Mouse (Mus musculus) MEL (cell line): ENCODE data around the gene Mavs. TPM values are rescaled to one million over a fixed set of nuclear protein-coding genes. Genes with fewer than 3 reads are reported as not detected.
A peak's percentile ranks its signal among the peaks of the same experiment; 100 is the strongest.

Experiments
- DNase-seq: peaks from one replicate; pipeline ENCODE4 v3.0.0; 2011; ENCODE audit warnings: low read depth, low spot score
- H3K27ac ChIP-seq: 2 replicates; pipeline ENCODE4 v1.5.1; 2012; ENCODE audit warnings: low read depth, mild to moderate bottlenecking, control low read depth, low read length, moderate library complexity; ENCODE audit not compliant: control insufficient read depth
- H3K27me3 ChIP-seq, 2 experiments: fragments of 150-350 bp in 1 of 2; sonication (generic) in 1 of 2; 2 replicates each; pipeline ENCODE4 v1.6.1; 2012; ENCODE audit warnings: low read length in 2 of 2, mild to moderate bottlenecking in 2 of 2, improper control_type of control experiment in 1 of 2, moderate library complexity in 1 of 2; ENCODE audit not compliant: insufficient read depth in 2 of 2, control insufficient read depth in 1 of 2
- H3K36me3 ChIP-seq, 2 experiments: 2 replicates each; pipeline ENCODE4 v1.6.1; 2012 to 2014; ENCODE audit warnings: low read length in 2 of 2, improper control_type of control experiment in 1 of 2, inconsistent platforms in 1 of 2, mild to moderate bottlenecking in 1 of 2; ENCODE audit not compliant: insufficient read depth in 2 of 2, control insufficient read depth in 1 of 2
- H3K4me1 ChIP-seq, 2 experiments: fragments of 150-350 bp in 1 of 2; sonication (generic) in 1 of 2; 2 replicates each; pipeline ENCODE4 v1.6.1; 2012; ENCODE audit warnings: low read length in 2 of 2, improper control_type of control experiment in 1 of 2, mild to moderate bottlenecking in 1 of 2; ENCODE audit not compliant: insufficient read depth in 2 of 2, control insufficient read depth in 1 of 2
- H3K4me3 ChIP-seq, 2 experiments: fragments of 150-350 bp in 1 of 2; sonication (generic) in 1 of 2; 2 replicates each; pipeline ENCODE4 v1.5.1; 2012; ENCODE audit warnings: low read depth in 2 of 2, low read length in 2 of 2, mild to moderate bottlenecking in 2 of 2, moderate library complexity in 2 of 2, control low read depth in 1 of 2, improper control_type of control experiment in 1 of 2; ENCODE audit not compliant: control insufficient read depth in 1 of 2, insufficient read depth in 1 of 2
- H3K79me2 ChIP-seq: 2 replicates; pipeline ENCODE4 v1.6.1; 2012; ENCODE audit warnings: mild to moderate bottlenecking, low read length, moderate library complexity; ENCODE audit not compliant: control insufficient read depth, poor library complexity, insufficient read depth
- H3K9ac ChIP-seq: 2 replicates; pipeline ENCODE4 v1.6.1; 2012; ENCODE audit warnings: low read depth, mild to moderate bottlenecking, control low read depth, low read length, moderate library complexity; ENCODE audit not compliant: control insufficient read depth, poor library complexity, severe bottlenecking
- H3K9me3 ChIP-seq: fragments of 150-350 bp; sonication (generic); replicated peaks from 2 replicates; pipeline ENCODE4 v1.6.1; 2012; ENCODE audit warnings: mild to moderate bottlenecking, low read length, improper control_type of control experiment, moderate library complexity; ENCODE audit not compliant: insufficient read depth
- CHD1 ChIP-seq: IDR thresholded peaks from 2 replicates; pipeline ENCODE4 v1.6.1; 2012; ENCODE audit warnings: low read depth, mild to moderate bottlenecking, inconsistent platforms, low read length, improper control_type of control experiment
- CTCF ChIP-seq, 3 experiments: IDR thresholded peaks in 2 of 3; conservative IDR thresholded peaks in 1 of 3; 2 replicates each; pipeline ENCODE4 v1.5.1; 2011 to 2012; ENCODE audit warnings: low read length in 3 of 3, low read depth in 2 of 3, mild to moderate bottlenecking in 2 of 3, improper control_type of control experiment in 1 of 3, inconsistent platforms in 1 of 3, mixed read lengths in 1 of 3, moderate library complexity in 1 of 3; ENCODE audit not compliant: control insufficient read depth in 1 of 3, insufficient read depth in 1 of 3, poor library complexity in 1 of 3, severe bottlenecking in 1 of 3
- E2F4 ChIP-seq: IDR thresholded peaks from 2 replicates; pipeline ENCODE4 v1.6.1; 2011; ENCODE audit warnings: low read depth, low read length, improper control_type of control experiment, borderline replicate concordance
- ELF1 ChIP-seq: IDR thresholded peaks from 2 replicates; pipeline ENCODE4 v1.6.1; 2014; ENCODE audit warnings: low read depth, mild to moderate bottlenecking, inconsistent platforms, low read length, improper control_type of control experiment, moderate library complexity
- EP300 ChIP-seq, 2 experiments: IDR thresholded peaks; 2 replicates each; pipeline ENCODE4 v1.6.1; 2011; ENCODE audit warnings: improper control_type of control experiment in 2 of 2, low read length in 2 of 2, low read depth in 1 of 2, mild to moderate bottlenecking in 1 of 2
- GABPA ChIP-seq: IDR thresholded peaks from 2 replicates; pipeline ENCODE4 v1.6.1; 2012; ENCODE audit warnings: low read depth, mild to moderate bottlenecking, inconsistent platforms, low read length, improper control_type of control experiment, moderate library complexity
- GATA1 ChIP-seq: IDR thresholded peaks from 2 replicates; pipeline ENCODE4 v1.6.1; 2011; ENCODE audit warnings: low read depth, low read length, improper control_type of control experiment
- HCFC1 ChIP-seq: IDR thresholded peaks from 2 replicates; pipeline ENCODE4 v1.6.1; 2012; ENCODE audit warnings: low read depth, mild to moderate bottlenecking, inconsistent platforms, low read length, improper control_type of control experiment, moderate library complexity
- KAT2A ChIP-seq: conservative IDR thresholded peaks from 2 replicates; pipeline ENCODE4 v1.6.1; 2012; ENCODE audit warnings: low read depth, low read length, improper control_type of control experiment, inconsistent platforms
- MAZ ChIP-seq: IDR thresholded peaks from 2 replicates; pipeline ENCODE4 v1.6.1; 2012; ENCODE audit warnings: low read depth, mild to moderate bottlenecking, inconsistent platforms, low read length, improper control_type of control experiment
- MYB ChIP-seq: IDR thresholded peaks from 2 replicates; pipeline ENCODE4 v1.6.1; 2011; ENCODE audit warnings: mild to moderate bottlenecking, low read depth, low read length, improper control_type of control experiment
- MYC ChIP-seq: IDR thresholded peaks from 2 replicates; pipeline ENCODE4 v1.6.1; 2011; ENCODE audit warnings: low read depth, mild to moderate bottlenecking, low read length, improper control_type of control experiment, moderate library complexity
- NRF1 ChIP-seq: IDR thresholded peaks from 2 replicates; pipeline ENCODE4 v1.6.1; 2014; ENCODE audit warnings: low read depth, mild to moderate bottlenecking, inconsistent platforms, low read length, improper control_type of control experiment, moderate library complexity; ENCODE audit not compliant: poor library complexity, insufficient read depth, severe bottlenecking
- POLR2A ChIP-seq, 2 experiments: IDR thresholded peaks; 2 replicates each; pipeline ENCODE4 v1.6.1; 2011 to 2012; ENCODE audit warnings: low read length in 2 of 2, mild to moderate bottlenecking in 2 of 2, control low read depth in 1 of 2, improper control_type of control experiment in 1 of 2, low read depth in 1 of 2, moderate library complexity in 1 of 2; ENCODE audit not compliant: control insufficient read depth in 1 of 2, insufficient read depth in 1 of 2, poor library complexity in 1 of 2
- POLR2AphosphoS2 ChIP-seq: IDR thresholded peaks from 2 replicates; pipeline ENCODE4 v1.6.1; 2011; ENCODE audit warnings: low read length, improper control_type of control experiment
- POLR2AphosphoS5 ChIP-seq: IDR thresholded peaks from 2 replicates; pipeline ENCODE4 v1.6.1; 2012; ENCODE audit warnings: low read depth, borderline replicate concordance, mild to moderate bottlenecking, inconsistent platforms, low read length, moderate library complexity, mixed read lengths
- RAD21 ChIP-seq: IDR thresholded peaks from 2 replicates; pipeline ENCODE4 v1.6.1; 2011; ENCODE audit warnings: mild to moderate bottlenecking, low read depth, low read length, improper control_type of control experiment
- RCOR1 ChIP-seq: IDR thresholded peaks from 2 replicates; pipeline ENCODE4 v1.6.1; 2012; ENCODE audit warnings: low read depth, mild to moderate bottlenecking, inconsistent platforms, low read length, improper control_type of control experiment
- SIN3A ChIP-seq: IDR thresholded peaks from 2 replicates; pipeline ENCODE4 v1.6.1; 2012; ENCODE audit warnings: low read length, improper control_type of control experiment, inconsistent platforms
- TAL1 ChIP-seq: IDR thresholded peaks from 2 replicates; pipeline ENCODE4 v1.6.1; 2012; ENCODE audit warnings: mild to moderate bottlenecking, inconsistent platforms, low read length, moderate library complexity, mixed read lengths
- TCF12 ChIP-seq: IDR thresholded peaks from 2 replicates; pipeline ENCODE4 v1.6.1; 2014; ENCODE audit warnings: low read depth, mild to moderate bottlenecking, inconsistent platforms, low read length, improper control_type of control experiment, moderate library complexity
- USF1 ChIP-seq: IDR thresholded peaks from 2 replicates; pipeline ENCODE4 v1.6.1; 2014; ENCODE audit warnings: low read depth, mild to moderate bottlenecking, inconsistent platforms, low read length, improper control_type of control experiment, moderate library complexity
- USF2 ChIP-seq, 2 experiments: IDR thresholded peaks; 2 replicates each; pipeline ENCODE4 v1.6.1; 2011 to 2012; ENCODE audit warnings: improper control_type of control experiment in 2 of 2, low read length in 2 of 2, borderline replicate concordance in 1 of 2, inconsistent platforms in 1 of 2, low read depth in 1 of 2, mild to moderate bottlenecking in 1 of 2; ENCODE audit not compliant: insufficient read depth in 1 of 2
- ZKSCAN1 ChIP-seq: IDR thresholded peaks from 2 replicates; pipeline ENCODE4 v1.6.1; 2012; ENCODE audit warnings: low read depth, mild to moderate bottlenecking, inconsistent platforms, low read length, improper control_type of control experiment, moderate library complexity
- ZNF384 ChIP-seq: IDR thresholded peaks from 2 replicates; pipeline ENCODE4 v1.6.1; 2012; ENCODE audit warnings: low read depth, mild to moderate bottlenecking, inconsistent platforms, low read length, improper control_type of control experiment
- polyA plus RNA-seq, 2 experiments: library from polyadenylated mRNA; stranded (reverse) in 1 of 2; unstranded in 1 of 2; fragments of >175 nt in 1 of 2; fragments of >200 nt in 1 of 2; gene quantifications; 2 replicates each; pipeline versions ENCODE4 v1.2.1 to v1.2.4; 2012; ENCODE audit warnings: low replicate concordance in 2 of 2, low read depth in 1 of 2; ENCODE audit not compliant: insufficient read length in 2 of 2, insufficient read depth in 1 of 2, missing spikeins in 1 of 2
- total RNA-seq: library from RNA; depleted of rRNA; stranded (reverse); fragments of 300-350 nt; gene quantifications from 2 replicates; pipeline ENCODE4 v1.2.3, GENCODE M21; 2012

Mavs gene
- total and polyA plus RNA-seq, 3 experiments, result 21.3 to 32.1 TPM; not detected in 1

DNA sequence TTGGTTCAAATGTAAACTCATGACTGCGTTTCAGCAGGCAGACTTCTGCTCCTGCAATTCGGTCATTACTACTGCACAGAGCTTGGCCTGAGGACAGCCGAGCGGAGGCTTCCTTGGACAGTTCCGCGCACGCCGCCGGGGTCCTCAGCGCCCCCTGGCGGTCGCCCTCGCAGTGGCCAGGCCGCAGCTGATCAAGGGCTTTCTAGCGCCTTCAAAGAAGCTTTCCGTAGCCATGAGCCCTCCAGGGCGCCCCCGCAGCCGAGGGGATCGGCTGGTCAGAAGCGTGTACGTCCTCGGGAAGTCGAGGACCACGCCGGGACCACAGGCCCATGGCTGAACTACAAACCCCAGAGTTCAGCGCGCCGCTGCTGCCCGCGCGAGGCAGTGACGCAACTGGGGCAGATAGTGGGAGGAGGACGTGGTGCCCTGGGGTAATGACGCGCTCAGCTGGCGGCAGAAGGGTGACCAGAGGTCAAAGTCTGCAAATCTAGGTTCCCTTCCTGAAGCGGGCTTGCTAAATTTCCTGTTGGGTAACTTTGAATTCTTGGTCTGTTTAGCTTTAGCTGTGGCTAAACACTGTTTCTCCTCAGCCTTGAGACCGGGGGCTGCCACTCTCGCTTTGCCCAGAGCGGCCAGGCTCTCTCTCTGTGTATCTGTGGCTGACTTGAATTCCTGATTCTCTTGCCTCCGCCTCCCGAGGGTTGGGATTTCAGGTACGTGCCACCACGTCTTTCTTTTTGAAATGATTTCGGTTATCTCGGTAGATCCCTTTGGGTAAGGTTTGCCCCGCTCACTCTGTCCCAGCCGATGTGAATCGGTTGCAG is 23.7 kb upstream of the Mavs start (continued):
- TF ChIP-seq ELF1 (peak; percentile 65; the same call in 1 of the 2 replicates), MYB (no peak), HCFC1 (peak; percentile 97), ZNF384 (no peak), RAD21 (peak; percentile 35), POLR2A (IDR thresholded peaks at IDR 0.05; ENCODE audit: control insufficient read depth in 1 of 2, insufficient read depth in 1 of 2, low read depth in 1 of 2, low read length in 2 of 2, poor library complexity in 1 of 2) (peak in 1 of 2 experiments; percentile 66; a peak in 2 of 4 replicates), USF2 (IDR thresholded peaks at IDR 0.05; ENCODE audit: borderline replicate concordance in 1 of 2, insufficient read depth in 1 of 2, low read depth in 1 of 2, low read length in 2 of 2) (no peak), POLR2AphosphoS5 (no peak), GABPA (no peak)
- TF ChIP-seq, all 39 proteins: peak for 15

DNA sequence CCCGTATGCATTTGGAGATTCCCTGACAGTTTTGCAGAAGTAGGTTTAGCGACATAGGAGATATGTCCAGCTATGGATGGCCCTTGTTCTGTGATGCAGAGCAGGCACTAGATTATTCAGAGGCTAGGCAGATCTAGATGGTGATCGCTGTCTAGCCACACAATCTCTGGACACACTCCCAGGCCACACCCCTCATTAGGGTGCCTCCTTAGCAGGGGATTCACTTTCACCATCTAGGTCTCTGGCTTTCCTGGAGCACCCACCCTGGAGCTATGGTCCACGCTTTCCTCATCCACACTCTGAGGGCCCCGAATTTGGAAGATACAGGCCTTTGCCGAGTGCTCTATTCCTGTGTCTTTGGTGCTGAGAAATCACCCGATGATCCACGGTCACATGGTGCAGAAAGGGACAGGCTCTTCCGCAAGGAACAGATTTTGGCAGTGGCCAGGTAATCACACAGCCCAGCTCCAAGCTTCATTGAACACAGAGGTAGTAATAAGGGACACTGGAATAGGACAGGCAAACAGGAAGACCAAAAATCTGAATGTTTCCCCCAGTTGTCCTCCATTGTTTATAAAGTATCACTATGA is 22.7 kb upstream of the Mavs start:
- Histone ChIP-seq H3K36me3 (peaks cover 0 to 14% of the 10 kb centered on the region in 2 experiments; a peak in 2 of 4 replicates), H3K9ac (peak overlapping the region; percentile 66), H3K27ac (no peak overlapping the region), H3K4me1 (peaks cover 4 to 47% of the 10 kb centered on the region in 2 experiments; a peak in 3 of 4 replicates), H3K27me3 (no peaks in the 10 kb centered on the region), H3K9me3 (no peaks in the 10 kb centered on the region), H3K79me2 (peaks cover 1% of the 10 kb centered on the region; the same call in 1 of the 2 replicates), H3K4me3 (peak overlapping the region; percentile 71 to 73)
- no peak for TF ChIP-seq GATA1
- no peak for TF ChIP-seq E2F4
- TF ChIP-seq SIN3A, result no peak
- TF ChIP-seq USF2 (IDR thresholded peaks at IDR 0.05; ENCODE audit: borderline replicate concordance in 1 of 2, insufficient read depth in 1 of 2, low read depth in 1 of 2, low read length in 2 of 2), result no peak
- no peak for TF ChIP-seq NRF1
- no peak for DNase-seq

DNA sequence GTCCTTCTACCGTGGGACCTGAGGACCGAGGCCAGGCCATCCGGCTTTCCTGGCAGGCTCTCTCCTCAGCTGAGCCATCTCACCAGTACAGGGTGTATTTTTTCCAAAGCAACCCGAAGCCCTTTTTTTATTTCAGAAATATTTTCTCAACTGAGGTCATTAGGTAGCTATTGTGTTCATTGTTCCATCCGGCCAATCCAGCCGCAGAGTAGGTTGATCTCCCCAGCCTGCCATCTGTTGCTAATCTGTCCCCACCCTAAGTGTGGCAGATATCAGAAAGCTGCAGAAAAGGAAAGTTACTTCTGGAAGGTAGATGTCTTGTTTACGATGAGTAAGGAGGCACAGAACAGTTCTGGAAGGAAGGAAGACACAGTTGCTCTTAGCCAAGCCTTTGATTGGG is 20.1 kb upstream of the Mavs start:
- H3K9ac ChIP-seq, result peak overlapping the region; percentile 29; the same call in 1 of the 2 replicates
- H3K4me3 ChIP-seq, result peak overlapping the region; percentile 13 to 18; a peak in 2 of 4 replicates
- peaks cover 0 to 28% of the 10 kb centered on the region in 2 experiments; a peak in 3 of 4 replicates for H3K4me1 ChIP-seq
- H3K27me3 ChIP-seq, result no peaks in the 10 kb centered on the region
- H3K9me3 ChIP-seq, result no peaks in the 10 kb centered on the region
- H3K27ac ChIP-seq, result peak overlapping the region; percentile 48
- H3K36me3 ChIP-seq, result peaks cover 0 to 7% of the 10 kb centered on the region in 2 experiments; a peak in 1 of 4 replicates
- H3K79me2 ChIP-seq, result peaks cover 1% of the 10 kb centered on the region; the same call in 1 of the 2 replicates
- DNase-seq, result peak; percentile 73
- no peak for TF ChIP-seq ZKSCAN1
- no peak for TF ChIP-seq POLR2AphosphoS2
- no peak for TF ChIP-seq ELF1
- TF ChIP-seq KAT2A, result no peak
- TF ChIP-seq CHD1, result no peak
- TF ChIP-seq USF1, result no peak
- TF ChIP-seq RCOR1, result peak; percentile 75
- peak; percentile 78 to 82 for TF ChIP-seq EP300 (IDR thresholded peaks at IDR 0.05; ENCODE audit: low read depth in 1 of 2, low read length in 2 of 2)
- TF ChIP-seq TCF12, result peak; percentile 92
- no peak for TF ChIP-seq E2F4
- TF ChIP-seq MYC, result no peak
- TF ChIP-seq TAL1, result peak; percentile 71
- TF ChIP-seq GABPA, result no peak
- no peak for TF ChIP-seq MAZ
- no peak for TF ChIP-seq POLR2A (IDR thresholded peaks at IDR 0.05; ENCODE audit: control insufficient read depth in 1 of 2, insufficient read depth in 1 of 2, low read depth in 1 of 2, low read length in 2 of 2, poor library complexity in 1 of 2)
- TF ChIP-seq NRF1, result no peak
- TF ChIP-seq CTCF (IDR thresholded peaks at IDR 0.05 in 2 of 3, conservative IDR thresholded peaks at IDR 0.05 in 1 of 3; ENCODE audit: control insufficient read depth in 1 of 3, insufficient read depth in 1 of 3, low read depth in 2 of 3, low read length in 3 of 3, poor library complexity in 1 of 3, severe bottlenecking in 1 of 3), result no peak
- TF ChIP-seq MYB, result no peak
